Mouse (Mus musculus): ENCODE measurements at regions not wholly inside any gene's neighbourhood (a gene's known extent, or its start where the extent isn't known, plus 50 kb on each side); places are given as distances from the start of the nearest gene placed in this dataset.

- WGBS = 70% methylated on average over 3 of the region's 3 CpGs
- ATAC-seq (ENCODE audit: low FRiP score) = no peak
- no peaks in the 10 kb centered on the region for H3K36me3 ChIP-seq
- H3K4me2 ChIP-seq = no peak overlapping the region
- H3K27me3 ChIP-seq = no peaks in the 10 kb centered on the region
- no peaks in the 10 kb centered on the region for H3K4me1 ChIP-seq (replicated peaks)
- H3K9ac ChIP-seq = no peak overlapping the region
- H3K4me3 ChIP-seq = no peak overlapping the region
- no peak overlapping the region for H3K27ac ChIP-seq
- no peaks in the 10 kb centered on the region for H3K9me3 ChIP-seq
Measured at GRCm38 (mm10) chr6:7496766-7497165, 57.9 kb upstream of the Tac1 start.

Data from hindbrain, embryonic 13.5 days (tissue).